Mouse (Mus musculus): ENCODE data around the gene Adcy7. TPM values are rescaled to one million over a fixed set of nuclear protein-coding genes. Genes with fewer than 3 reads are reported as not detected.

Adcy7 gene
- total RNA-seq, 4 experiments from 2014 or later, result 3.1 to 5.0 (median 4.2) TPM

- DNase-seq (ENCODE audit: low spot score), result no peak
Measured at GRCm38 (mm10) chr8:88273051-88273430, 838 bp downstream of the Adcy7 start.

DNA sequence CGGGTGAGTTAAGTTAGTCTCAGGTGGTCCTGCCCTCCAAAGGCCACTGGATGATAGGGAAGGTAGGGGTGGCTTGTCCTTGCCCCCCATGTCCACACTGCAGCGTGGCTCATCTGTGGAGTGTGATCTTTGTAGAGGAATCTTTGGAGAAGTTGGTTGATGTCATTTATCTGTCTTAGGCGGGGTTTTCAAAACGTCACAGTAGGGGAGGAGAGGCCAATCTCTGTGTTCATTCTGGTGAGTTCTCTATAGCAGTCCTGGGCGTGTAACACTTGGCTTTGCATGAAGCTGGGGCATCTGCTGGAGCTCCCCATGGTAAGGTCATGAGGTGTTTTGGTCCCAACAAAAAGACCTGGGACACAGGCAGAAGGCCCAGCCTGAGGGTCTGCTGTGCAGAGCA lies 1.9 kb downstream of the Adcy7 start:
- DNase-seq (ENCODE audit: low spot score), result no peak

- DNase-seq (ENCODE audit: low spot score), result no peak
Measured at GRCm38 (mm10) chr8:88279220-88279619, 7.0 kb downstream of the Adcy7 start.

- DNase-seq (ENCODE audit: low spot score), result peak; percentile 52
Measured at GRCm38 (mm10) chr8:88279670-88280069, 7.5 kb downstream of the Adcy7 start.

- no peak for DNase-seq (ENCODE audit: low spot score)
Measured at GRCm38 (mm10) chr8:88280904-88281303, 8.7 kb downstream of the Adcy7 start.

GRCm38 (mm10) chr8:88282684-88283083 lies 10.5 kb downstream of the Adcy7 start:
- DNase-seq (ENCODE audit: low spot score), result peak; percentile 83

DNA sequence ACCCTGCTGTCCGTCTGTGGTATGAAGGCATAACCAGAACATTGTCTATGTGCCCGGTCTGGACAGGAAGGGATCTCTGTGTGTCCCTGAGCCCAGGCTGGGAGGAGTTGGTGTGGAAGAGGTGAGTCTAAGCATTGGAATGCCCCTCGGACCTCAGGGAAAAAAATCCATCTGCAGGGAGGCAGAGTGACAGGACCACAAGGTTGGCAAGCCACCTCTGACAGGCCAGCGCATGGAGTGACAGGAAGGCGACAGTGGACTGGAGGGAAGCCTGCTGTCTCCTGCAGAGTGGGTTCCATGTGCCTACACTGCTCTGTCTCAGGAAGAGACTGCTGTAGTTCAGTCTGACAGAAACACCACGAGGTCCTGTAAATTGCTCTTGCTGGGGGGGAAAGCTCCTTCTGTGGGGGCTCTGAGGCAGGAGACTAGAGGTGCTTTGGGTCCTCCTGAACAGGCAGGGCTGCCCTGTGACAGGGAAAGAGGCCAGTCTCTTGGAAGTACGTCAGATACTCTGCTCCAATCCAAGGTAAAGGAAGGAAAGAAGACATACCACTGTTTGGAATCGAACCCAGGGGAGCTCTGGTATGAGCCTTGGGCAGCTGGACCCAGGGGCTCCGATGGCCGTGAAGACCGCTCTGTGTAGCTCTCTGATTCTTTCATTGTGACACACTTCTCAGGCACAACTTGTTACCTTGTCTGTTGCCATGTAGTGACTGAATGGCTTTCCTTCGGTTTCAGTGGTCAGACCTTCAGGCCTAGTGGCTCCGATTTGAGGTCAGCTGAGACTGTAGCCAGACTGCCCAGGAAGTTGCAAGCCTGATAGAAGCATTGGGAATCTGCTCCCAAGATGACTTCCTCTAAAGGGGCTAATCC lies 11.3 kb downstream of the Adcy7 start:
- DNase-seq (ENCODE audit: low spot score), result no peak

- no peak for DNase-seq (ENCODE audit: low spot score)
Measured at GRCm38 (mm10) chr8:88284738-88285137, 12.5 kb downstream of the Adcy7 start.

- no peak for DNase-seq (ENCODE audit: low spot score)
Measured at GRCm38 (mm10) chr8:88285469-88286356, 13.5 kb downstream of the Adcy7 start.

- DNase-seq (ENCODE audit: low spot score), result no peak
Measured at GRCm38 (mm10) chr8:88286421-88286960, 14.3 kb downstream of the Adcy7 start.

DNA sequence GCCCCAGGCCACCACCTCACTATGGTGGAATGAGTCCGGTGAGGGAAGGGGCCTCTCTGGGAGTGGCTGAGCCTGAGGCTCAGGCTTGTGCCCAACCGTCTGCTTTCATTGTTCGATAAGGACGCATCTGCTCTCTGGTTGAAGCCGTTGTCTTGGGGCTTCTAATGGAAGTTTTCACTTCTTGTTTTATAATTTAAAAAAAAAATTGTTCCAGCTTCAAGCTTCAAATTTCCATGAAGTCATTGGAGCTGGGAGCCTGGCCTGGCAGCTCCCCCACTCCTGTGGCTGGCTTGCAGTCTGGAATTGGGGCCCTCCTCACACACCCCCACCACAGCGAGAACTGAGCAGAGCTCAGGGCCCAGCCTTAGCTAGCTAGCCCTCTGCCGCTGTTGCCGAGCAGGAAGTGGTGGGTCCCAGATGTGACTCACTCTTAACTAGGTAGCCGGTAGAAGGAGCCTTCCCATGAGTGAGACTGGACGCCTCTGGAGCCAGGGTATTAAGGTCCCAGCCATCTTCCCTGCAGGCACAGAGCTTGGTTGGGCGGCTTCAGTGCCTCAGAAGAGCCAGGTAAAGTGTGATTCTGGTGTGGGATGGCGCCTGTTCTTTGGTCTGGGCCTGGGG lies 16.5 kb downstream of the Adcy7 start:
- no peak for DNase-seq (ENCODE audit: low spot score)

- DNase-seq (ENCODE audit: low spot score), result no peak
Measured at GRCm38 (mm10) chr8:88289901-88290300, 17.7 kb downstream of the Adcy7 start.

DNA sequence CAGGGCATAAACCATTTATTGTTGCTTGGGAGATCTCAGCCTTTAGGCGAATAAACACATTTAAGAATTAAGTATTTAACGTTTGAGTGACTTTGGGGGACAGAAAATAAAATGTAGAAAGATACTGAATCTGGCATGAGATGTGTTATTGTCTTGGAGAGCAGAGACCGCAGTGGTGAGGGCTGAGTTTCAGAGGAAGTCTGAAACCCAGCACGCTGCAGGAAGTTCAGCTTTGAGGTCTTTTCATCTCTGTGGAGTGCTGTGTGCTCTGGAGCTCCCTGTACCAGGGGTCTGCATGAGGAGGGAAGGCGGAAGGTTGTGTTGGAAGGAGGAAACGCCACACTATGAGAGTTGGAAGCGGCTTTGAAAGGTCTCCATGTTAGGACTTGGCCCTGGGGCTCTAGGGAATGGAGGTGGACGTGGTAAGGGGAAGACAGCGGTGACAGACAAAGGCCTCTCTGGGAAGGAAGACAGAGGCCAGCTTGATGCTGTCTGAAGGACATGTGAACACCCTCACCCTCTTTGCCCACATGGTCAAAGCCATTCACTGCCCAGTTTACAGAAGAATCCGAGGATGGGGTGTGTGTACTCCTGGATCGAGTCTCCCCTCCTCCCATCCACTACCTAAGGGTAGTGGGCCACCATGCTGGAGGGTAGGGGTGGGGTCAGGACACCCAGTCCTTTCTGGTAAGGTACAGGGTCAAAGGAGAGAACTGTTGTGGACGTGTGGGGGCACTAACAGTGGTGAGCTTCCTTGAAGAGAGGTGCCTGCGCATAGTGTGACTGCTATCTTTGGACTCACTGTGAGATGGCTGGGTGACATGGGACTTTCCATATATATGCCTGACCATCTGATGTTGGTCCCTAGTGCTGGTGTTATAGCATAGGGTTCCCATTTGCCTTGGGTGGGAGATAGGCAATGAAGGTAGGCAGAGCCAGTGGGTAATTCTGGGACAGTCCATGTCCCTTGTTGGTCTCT lies 18.4 kb downstream of the Adcy7 start:
- DNase-seq (ENCODE audit: low spot score), result no peak

- no peak for DNase-seq (ENCODE audit: low spot score)
Measured at GRCm38 (mm10) chr8:88291305-88291690, 19.1 kb downstream of the Adcy7 start.

DNA sequence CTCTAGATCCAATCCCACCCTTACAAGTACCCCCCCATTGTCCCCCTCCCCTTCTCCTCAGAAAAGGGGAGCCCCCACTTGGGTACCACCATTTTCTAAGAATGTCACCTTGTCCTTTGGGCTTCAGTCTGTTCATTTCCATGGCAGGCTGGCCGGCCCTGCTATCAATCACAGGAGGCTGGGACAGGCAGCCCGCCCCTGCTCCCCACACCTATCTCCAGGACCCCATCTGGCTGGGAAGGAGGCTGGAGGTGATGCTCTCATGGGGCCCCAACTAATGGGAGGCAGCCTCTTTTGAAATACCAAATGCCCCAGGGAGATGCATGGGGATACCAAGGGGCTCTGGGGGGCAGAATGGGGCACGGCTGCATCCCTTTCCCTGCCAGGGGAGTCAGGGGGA lies 20.7 kb downstream of the Adcy7 start:
- DNase-seq (ENCODE audit: low spot score), result no peak

- DNase-seq (ENCODE audit: low spot score), result no peak
Measured at GRCm38 (mm10) chr8:88293590-88294356, 21.6 kb downstream of the Adcy7 start.

GRCm38 (mm10) chr8:88294977-88295376 lies 22.8 kb downstream of the Adcy7 start:
- DNase-seq (ENCODE audit: low spot score), result no peak

- DNase-seq (ENCODE audit: low spot score), result peak; percentile 45
Measured at GRCm38 (mm10) chr8:88297976-88298732, 26.0 kb downstream of the Adcy7 start.

DNA sequence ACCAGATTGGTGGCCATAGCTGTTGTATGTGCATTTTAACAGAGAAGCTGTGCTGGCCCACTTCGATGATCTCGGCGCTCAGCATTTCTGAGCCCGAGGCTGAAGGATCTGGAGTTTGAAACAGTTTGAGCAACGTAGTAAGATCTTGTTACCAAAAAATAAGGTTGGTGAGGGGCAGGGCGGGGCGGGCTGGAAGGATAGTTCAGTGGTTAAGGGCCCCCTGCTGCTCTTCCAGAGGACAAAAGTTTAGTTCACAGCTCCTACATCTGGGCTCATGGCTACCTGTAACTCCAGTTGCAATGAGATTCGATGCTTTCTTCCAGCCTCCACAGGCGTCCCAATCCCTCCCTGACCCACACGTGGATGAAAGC lies 26.5 kb downstream of the Adcy7 start:
- DNase-seq (ENCODE audit: low spot score), result no peak

All from heart, adult 8-10 months (tissue).